Mouse (Mus musculus): Measurements from ENCODE around the gene Dcps. TPM values are rescaled to one million over a fixed set of nuclear protein-coding genes. Genes with fewer than 3 reads are reported as not detected.

Gene Dcps
- polyA plus RNA-seq, 1 experiment from 2014 or later: 87.0 TPM

GRCm38 (mm10) chr9:35203536-35203935 is 27.7 kb upstream of the Dcps start:
- TF ChIP-seq CTCF (IDR thresholded peaks at IDR 0.05; ENCODE audit: low read depth): no peak
- no peaks in the 10 kb centered on the region for H3K4me1 ChIP-seq (ENCODE audit: insufficient read depth)
- WGBS: 32% methylated on average over 3 of the region's 3 CpGs
- ATAC-seq (ENCODE audit: insufficient read depth) (no peak), DNase-seq (no peak)
- H3K4me3 ChIP-seq (ENCODE audit: low read depth, low read length): no peak overlapping the region
- H3K36me3 ChIP-seq (ENCODE audit: insufficient read depth): peaks cover 41% of the 10 kb centered on the region
- no peaks in the 10 kb centered on the region for H3K27me3 ChIP-seq (ENCODE audit: insufficient read depth, low read length)
- H3K9ac ChIP-seq: no peak overlapping the region
- H3K27ac ChIP-seq (ENCODE audit: low read depth): no peak overlapping the region
- no peaks in the 10 kb centered on the region for H3K9me3 ChIP-seq (ENCODE audit: low read depth, low read length)
- H3K4me2 ChIP-seq: no peak overlapping the region

- TF ChIP-seq CTCF (IDR thresholded peaks at IDR 0.05; ENCODE audit: low read depth): no peak
- WGBS: 41% methylated on average over 9 of the region's 9 CpGs
- Histone ChIP-seq H3K9ac (peak overlapping the region; percentile 85; the same call in 1 of the 2 replicates), H3K4me3 (ENCODE audit: low read depth, low read length) (peak overlapping the region; percentile 68), H3K27me3 (ENCODE audit: insufficient read depth, low read length) (no peaks in the 10 kb centered on the region), H3K36me3 (ENCODE audit: insufficient read depth) (peaks cover 13% of the 10 kb centered on the region), H3K27ac (ENCODE audit: low read depth) (no peak overlapping the region), H3K4me1 (ENCODE audit: insufficient read depth) (no peaks in the 10 kb centered on the region), H3K4me2 (peak overlapping the region; percentile 83), H3K9me3 (ENCODE audit: low read depth, low read length) (no peaks in the 10 kb centered on the region)
- ATAC-seq (ENCODE audit: insufficient read depth) (no peak), DNase-seq (no peak)
These were observed 24.7 kb upstream of the Dcps start for GRCm38 (mm10) chr9:35200529-35201060.

GRCm38 (mm10) chr9:35199772-35200471 is 24.1 kb upstream of the Dcps start, which contains the start of the genes Srpr and Tirap:
Gene Srpr (plus strand): TSS chr9:35200175.
Gene Tirap (minus strand): TSS chr9:35200291.
- H3K36me3 ChIP-seq (ENCODE audit: insufficient read depth): peaks cover 8% of the 10 kb centered on the region
- no peaks in the 10 kb centered on the region for H3K9me3 ChIP-seq (ENCODE audit: low read depth, low read length)
- H3K27me3 ChIP-seq (ENCODE audit: insufficient read depth, low read length): no peaks in the 10 kb centered on the region
- no peaks in the 10 kb centered on the region for H3K4me1 ChIP-seq (ENCODE audit: insufficient read depth)
- peak within 1 kb of the TSS; percentile 85 for H3K9ac ChIP-seq
- H3K4me3 ChIP-seq (ENCODE audit: low read depth, low read length): peak within 1 kb of the TSS; percentile 68
- under 1% methylated on average over 44 of the region's 44 CpGs for WGBS
- peak within 1 kb of the TSS; percentile 83 for H3K4me2 ChIP-seq
- ATAC-seq (ENCODE audit: insufficient read depth): peak; percentile 97
- H3K27ac ChIP-seq (ENCODE audit: low read depth): peak within 1 kb of the TSS; percentile 50; the same call in 1 of the 2 replicates
- DNase-seq: peak; percentile 93
- TF ChIP-seq CTCF (IDR thresholded peaks at IDR 0.05; ENCODE audit: low read depth): peak; percentile 86

GRCm38 (mm10) chr9:35198945-35199771 is 23.3 kb upstream of the Dcps start:
- Histone ChIP-seq H3K4me2 (peak overlapping the region; percentile 83), H3K27ac (ENCODE audit: low read depth) (peak overlapping the region; percentile 50; the same call in 1 of the 2 replicates), H3K4me1 (ENCODE audit: insufficient read depth) (no peaks in the 10 kb centered on the region), H3K9ac (peak overlapping the region; percentile 85), H3K4me3 (ENCODE audit: low read depth, low read length) (peak overlapping the region; percentile 68), H3K36me3 (ENCODE audit: insufficient read depth) (peaks cover under 1% of the 10 kb centered on the region; the same call in 1 of the 2 replicates), H3K9me3 (ENCODE audit: low read depth, low read length) (no peaks in the 10 kb centered on the region), H3K27me3 (ENCODE audit: insufficient read depth, low read length) (no peaks in the 10 kb centered on the region)
- no peak for TF ChIP-seq CTCF (IDR thresholded peaks at IDR 0.05; ENCODE audit: low read depth)
- WGBS: 24% methylated on average over 18 of the region's 18 CpGs
- ATAC-seq (ENCODE audit: insufficient read depth): peak; percentile 80; the same call in 1 of the 2 replicates
- peak; percentile 42 for DNase-seq

- H3K9ac ChIP-seq: peak overlapping the region; percentile 85; the same call in 1 of the 2 replicates
- H3K27ac ChIP-seq (ENCODE audit: low read depth): no peak overlapping the region
- H3K27me3 ChIP-seq (ENCODE audit: insufficient read depth, low read length): no peaks in the 10 kb centered on the region
- no peak for TF ChIP-seq CTCF (IDR thresholded peaks at IDR 0.05; ENCODE audit: low read depth)
- no peaks in the 10 kb centered on the region for H3K36me3 ChIP-seq (ENCODE audit: insufficient read depth)
- H3K4me3 ChIP-seq (ENCODE audit: low read depth, low read length): no peak overlapping the region
- peak overlapping the region; percentile 83; the same call in 1 of the 2 replicates for H3K4me2 ChIP-seq
- H3K9me3 ChIP-seq (ENCODE audit: low read depth, low read length): no peaks in the 10 kb centered on the region
- ATAC-seq (ENCODE audit: insufficient read depth) (no peak), DNase-seq (no peak)
- 79% methylated on average over 10 of the region's 10 CpGs for WGBS
- H3K4me1 ChIP-seq (ENCODE audit: insufficient read depth): no peaks in the 10 kb centered on the region
These were observed 22.5 kb upstream of the Dcps start for GRCm38 (mm10) chr9:35198351-35198750.

GRCm38 (mm10) chr9:35197625-35198024 is 21.8 kb upstream of the Dcps start:
- no peak overlapping the region for H3K4me2 ChIP-seq
- no peaks in the 10 kb centered on the region for H3K36me3 ChIP-seq (ENCODE audit: insufficient read depth)
- 88% methylated on average over 3 of the region's 3 CpGs for WGBS
- ATAC-seq (ENCODE audit: insufficient read depth) (no peak), DNase-seq (no peak)
- no peak overlapping the region for H3K27ac ChIP-seq (ENCODE audit: low read depth)
- no peak overlapping the region for H3K4me3 ChIP-seq (ENCODE audit: low read depth, low read length)
- no peaks in the 10 kb centered on the region for H3K9me3 ChIP-seq (ENCODE audit: low read depth, low read length)
- no peaks in the 10 kb centered on the region for H3K27me3 ChIP-seq (ENCODE audit: insufficient read depth, low read length)
- no peak overlapping the region for H3K9ac ChIP-seq
- H3K4me1 ChIP-seq (ENCODE audit: insufficient read depth): no peaks in the 10 kb centered on the region
- no peak for TF ChIP-seq CTCF (IDR thresholded peaks at IDR 0.05; ENCODE audit: low read depth)
